Mouse (Mus musculus): ENCODE measurements around the gene Zfhx3.

- TF ChIP-seq CTCF (IDR thresholded peaks at IDR 0.05; ENCODE audit: low read depth) (no peak), EP300 (IDR thresholded peaks at IDR 0.05; ENCODE audit: low read depth) (no peak)
Observed at GRCm38 (mm10) chr8:108695242-108695880, 752.9 kb downstream of the Zfhx3 start.

All from liver, embryonic 14.5 days (tissue).